Mouse (Mus musculus) retina, embryonic 14.5 days (tissue): ENCODE measurements at regions not wholly inside any gene's neighbourhood (a gene's known extent, or its start where the extent isn't known, plus 50 kb on each side); places are given as distances from the start of the nearest gene placed in this dataset.

Source experiments
- DNase-seq: peaks from one replicate; pipeline ENCODE4 v3.0.0-alpha.2; 2015; ENCODE audit warnings: low spot score

- no peak for DNase-seq
These were observed 266.1 kb upstream of the Nox3 start for GRCm38 (mm10) chr17:3962176-3962575.

GRCm38 (mm10) chr17:3946540-3946939, 250.5 kb upstream of the Nox3 start:
- DNase-seq: no peak

DNA sequence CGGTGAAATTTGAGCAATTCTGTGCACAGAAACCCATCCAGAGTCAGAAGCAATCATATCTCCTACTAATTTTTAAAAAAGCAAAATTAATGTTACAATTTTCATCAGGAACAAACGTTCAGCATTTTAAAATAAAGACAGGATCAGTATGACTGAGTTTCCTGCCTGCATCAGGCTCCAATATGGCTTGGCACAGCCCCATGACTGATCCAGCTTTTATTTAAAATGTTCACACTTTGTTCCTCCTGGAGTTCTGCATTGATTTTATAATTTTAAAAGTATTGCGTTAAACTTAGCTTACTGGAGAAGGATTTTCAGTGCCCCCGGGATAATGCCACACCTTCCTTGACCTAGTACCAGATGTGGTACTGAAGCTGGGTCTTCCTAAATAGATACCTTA, 240.3 kb upstream of the Nox3 start:
- DNase-seq: no peak

GRCm38 (mm10) chr17:3933208-3933607, 237.1 kb upstream of the Nox3 start:
- no peak for DNase-seq

DNA sequence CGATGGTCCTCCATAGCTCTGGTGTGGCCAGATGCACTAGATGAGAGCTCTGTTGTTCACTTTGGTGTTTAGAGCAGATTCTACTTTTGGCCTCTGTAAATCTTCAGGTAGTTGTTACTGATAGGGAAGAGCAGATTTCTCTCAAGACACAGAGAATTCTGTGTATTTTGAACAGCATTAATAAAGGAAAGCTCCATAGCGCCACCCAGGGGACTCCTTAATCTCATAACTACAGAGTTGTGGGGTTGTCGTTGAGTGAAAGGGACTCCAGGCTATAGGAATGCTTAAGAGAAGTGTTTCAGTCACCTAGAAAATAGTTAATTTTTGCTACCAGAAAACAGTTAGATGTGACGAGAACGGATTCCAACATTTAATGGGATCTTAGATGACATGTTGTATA, 236.0 kb upstream of the Nox3 start:
- peak; percentile 23 for DNase-seq

DNA sequence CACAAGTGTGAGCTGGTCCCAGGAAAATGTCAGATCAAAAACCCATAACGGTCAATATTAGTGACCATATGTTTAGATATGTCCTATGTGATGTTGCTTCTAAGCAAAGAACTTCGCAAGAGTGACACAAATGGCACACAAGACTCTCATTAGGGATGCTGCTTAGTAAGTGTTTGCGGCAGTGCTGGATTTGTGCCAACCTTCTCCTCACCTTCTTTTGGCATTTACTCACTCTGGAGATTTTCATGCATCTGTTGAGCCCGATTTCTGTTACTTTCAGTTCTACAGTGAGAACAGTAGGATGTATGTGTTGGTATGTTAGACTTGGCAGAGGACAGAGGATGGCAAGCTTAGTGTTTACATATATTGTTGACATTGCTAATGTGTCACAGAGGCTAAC, 231.0 kb upstream of the Nox3 start:
- no peak for DNase-seq

DNA sequence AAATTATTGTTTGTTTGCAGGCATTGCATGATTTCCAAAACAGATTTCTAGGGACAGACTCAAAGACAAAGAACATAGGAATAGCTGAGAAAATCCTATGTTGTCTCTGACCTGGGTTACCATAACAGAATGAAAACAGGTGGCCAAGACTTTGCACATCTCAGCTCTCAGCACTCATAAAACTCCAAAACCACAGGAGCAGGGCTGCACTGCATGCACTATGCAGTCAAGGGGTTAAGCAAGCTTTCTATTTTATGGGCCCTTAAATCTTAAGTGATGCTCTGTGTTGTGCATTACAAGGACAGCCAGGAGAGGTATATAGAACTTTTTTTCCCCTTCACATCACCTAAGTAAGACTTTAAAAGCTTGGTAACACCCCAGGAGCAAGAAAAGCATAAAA, 224.2 kb upstream of the Nox3 start:
- DNase-seq: no peak

GRCm38 (mm10) chr17:3892826-3893225, 196.8 kb upstream of the Nox3 start:
- DNase-seq: no peak

DNA sequence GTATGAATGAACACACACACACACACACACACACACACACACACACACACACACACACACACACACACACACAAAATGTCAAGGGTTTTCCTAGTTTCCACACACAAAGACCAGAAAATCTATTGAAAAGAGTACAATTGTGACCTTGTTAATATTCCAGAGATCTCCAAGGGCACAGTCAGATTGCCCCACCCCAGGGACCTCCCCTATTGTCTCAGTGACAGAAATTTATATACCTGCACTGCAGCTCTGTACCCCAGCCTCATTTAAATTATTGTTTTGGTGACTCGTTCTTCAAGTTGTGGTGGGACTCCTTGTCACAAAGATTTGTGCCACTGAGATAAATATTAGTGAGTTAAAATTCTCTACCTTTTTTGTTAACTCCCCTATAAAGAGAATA, 187.1 kb upstream of the Nox3 start:
- DNase-seq: no peak

DNA sequence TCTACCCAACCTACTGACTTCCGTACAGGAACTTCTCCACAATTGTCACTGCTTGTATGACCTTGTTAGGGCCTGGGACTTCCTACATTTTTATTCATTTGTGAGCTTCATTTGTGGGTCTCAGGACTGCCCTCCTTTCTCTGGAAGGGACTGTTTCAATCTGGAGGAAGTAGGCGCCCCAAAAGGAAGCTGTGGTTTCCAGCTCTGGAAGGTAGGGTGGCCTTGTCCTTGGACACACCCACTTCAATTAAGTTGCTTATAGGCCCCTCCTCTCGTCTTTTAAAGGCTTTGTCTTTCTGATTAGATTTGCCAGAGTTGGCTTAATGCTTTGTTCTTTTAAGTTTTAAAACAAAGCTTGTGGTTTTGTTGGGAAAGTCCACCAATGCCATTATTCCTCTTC, 183.0 kb upstream of the Nox3 start:
- no peak for DNase-seq

- DNase-seq: no peak
These were observed 173.6 kb upstream of the Nox3 start for GRCm38 (mm10) chr17:3869459-3870194.

DNA sequence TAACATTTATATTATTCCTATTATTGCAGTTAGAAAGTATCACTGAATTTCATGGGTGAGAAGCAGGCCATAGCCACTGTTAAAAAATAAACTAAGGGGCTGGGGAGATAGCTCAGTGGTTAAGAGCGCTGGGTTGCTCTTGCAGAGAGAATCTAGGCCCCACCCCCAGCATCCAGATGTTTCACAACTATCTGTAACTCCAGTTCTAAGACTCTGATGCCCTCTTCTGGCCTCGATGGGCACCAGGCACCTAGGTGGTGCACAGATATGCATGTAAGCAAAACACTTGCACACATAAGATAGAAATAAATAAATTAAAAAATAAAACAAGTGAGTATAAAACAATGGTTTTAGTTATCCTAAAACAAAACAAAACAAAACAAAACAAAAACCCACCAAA, 166.3 kb upstream of the Nox3 start:
- DNase-seq: peak; percentile 9

DNA sequence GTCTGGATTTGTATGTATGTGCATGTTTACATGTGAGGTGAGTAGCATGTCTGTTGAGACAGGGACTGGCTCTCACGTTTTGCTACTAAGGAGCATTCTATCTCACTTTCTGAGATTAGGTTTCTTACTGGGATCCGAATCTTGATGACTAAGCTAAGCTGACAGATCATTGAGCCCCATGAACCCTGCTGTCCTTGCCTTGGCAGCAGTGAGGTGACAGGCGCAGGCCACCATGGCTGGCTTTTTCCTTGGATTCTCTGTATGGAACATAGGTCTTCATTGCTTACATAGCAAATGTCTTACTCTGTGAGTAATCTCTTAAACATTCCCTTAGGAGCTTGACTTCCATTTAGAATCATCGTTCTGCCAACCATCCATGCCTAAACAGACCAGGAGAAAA, 140.3 kb upstream of the Nox3 start:
- peak; percentile 3 for DNase-seq

GRCm38 (mm10) chr17:3811187-3811586, 115.1 kb upstream of the Nox3 start:
- no peak for DNase-seq

GRCm38 (mm10) chr17:3803507-3803906, 107.4 kb upstream of the Nox3 start:
- no peak for DNase-seq

DNA sequence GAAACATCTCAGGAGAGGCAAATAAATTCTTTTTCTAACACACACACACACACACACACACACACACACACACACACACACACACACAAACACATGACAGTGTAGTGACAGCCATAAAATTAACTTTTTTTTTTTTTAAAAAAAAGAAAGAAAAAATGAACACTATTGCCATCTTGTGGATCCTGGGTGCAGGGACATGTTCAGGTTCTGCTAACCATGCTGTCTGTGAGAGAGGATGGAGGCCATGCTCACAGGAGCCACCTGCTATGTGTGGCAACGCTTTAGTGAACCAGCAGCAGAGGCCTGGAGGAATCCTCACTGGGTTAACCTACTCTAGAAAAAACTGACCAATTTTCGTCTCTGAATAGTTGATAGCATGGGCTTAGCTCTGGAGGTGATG, 96.5 kb upstream of the Nox3 start:
- DNase-seq: peak; percentile 69

DNA sequence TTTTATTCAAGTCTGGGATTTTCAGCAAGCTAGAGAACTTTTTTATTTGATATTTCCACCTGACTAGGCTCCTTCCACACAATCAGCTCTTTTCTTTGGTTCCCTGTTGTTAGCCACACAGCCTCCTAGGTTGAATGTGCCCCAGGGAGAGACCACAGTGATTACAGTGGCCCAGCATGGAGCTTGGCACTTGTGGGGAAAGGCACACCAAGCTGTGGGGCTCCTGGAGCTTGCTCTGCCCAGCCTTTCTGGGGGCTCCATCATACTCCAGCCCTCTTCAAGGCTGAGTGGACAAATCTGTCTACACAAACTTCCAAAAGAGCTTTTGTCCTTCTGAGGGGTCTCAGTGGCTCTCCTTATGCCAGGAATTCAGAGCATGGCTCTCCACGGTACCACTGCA, 86.1 kb upstream of the Nox3 start:
- DNase-seq: no peak

DNA sequence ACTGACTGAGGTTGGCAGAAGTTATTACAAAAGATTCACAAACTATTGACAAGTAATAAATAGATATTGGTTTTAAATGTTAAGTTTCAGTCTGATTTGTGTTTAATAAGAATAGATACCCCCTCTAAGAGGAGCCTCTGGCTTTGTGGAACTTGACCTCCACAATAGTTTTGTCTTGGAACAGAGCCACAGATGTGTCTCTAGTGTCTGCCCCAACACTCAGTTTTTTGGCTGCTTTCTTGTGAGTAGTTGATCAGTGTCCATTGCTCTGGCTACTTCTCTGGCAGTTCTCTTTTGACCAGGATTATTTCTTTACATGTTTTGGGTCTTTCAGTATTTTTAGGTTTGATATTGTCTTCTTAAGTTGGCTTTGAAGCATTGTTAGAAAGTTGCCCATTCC, 81.6 kb upstream of the Nox3 start:
- DNase-seq: no peak

DNA sequence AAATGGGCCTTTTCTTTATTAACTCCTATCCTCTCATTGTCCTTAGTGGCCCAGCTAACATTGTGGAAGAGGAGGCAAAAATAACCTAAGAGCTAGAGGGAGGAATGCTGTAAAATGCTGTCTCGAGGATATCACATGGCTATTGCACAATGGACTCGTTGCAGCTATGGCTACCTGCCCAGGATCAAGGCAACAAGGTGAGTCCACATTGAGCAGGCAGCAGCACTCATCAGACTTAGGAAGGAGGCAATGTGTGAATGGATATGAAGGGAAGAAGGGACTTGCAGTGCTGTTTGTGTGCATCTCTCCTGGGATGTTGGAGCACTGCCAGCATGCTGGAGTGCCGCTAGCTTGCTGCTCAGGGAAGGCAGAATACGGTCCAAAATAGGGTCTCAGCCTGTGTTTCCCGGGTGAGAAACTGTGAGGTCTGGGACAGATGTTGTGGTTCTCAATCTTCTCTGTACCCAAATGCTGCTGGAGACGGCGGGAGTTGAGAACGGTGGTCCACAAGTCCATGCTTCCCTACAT, 51.8 kb upstream of the Nox3 start:
- no peak for DNase-seq
